Mouse (Mus musculus): ENCODE measurements around the gene Rprd1b.

DNA sequence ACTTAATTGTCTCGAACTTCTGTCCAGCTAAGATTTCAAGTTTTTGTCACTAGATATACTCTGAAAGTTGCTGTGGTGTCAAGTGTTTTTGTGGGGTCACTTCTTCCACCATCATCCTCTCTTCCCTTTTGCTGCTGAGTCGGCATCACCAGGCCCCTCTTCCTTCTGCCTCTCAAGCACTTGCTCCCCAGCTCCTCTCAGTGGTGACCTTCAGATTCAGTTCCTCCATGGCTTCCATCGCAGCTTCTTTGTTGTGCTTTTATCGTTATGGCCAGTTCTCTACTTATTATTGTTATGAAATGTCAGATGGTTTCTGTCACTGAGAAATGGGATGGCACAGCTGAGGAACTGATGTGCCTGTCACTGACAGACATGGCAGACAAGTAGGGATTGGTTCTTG lies 17.9 kb downstream of the Rprd1b start:
- TF ChIP-seq POLR2A (IDR thresholded peaks at IDR 0.05; ENCODE audit: extremely low read depth, insufficient read depth, low read length) (no peak), CTCF (IDR thresholded peaks at IDR 0.05; ENCODE audit: extremely low read depth, insufficient read depth, low read length) (no peak)

Data from cortical plate, adult 2 months (tissue).